Mouse (Mus musculus) c-Kit-positive CD71-negative TER-119-negative erythroid progenitor cells, embryonic 14.5 days (primary cell): ENCODE results near the gene Fam126b.
"Not testable (repeated sequence)": the region's sequence is repeated elsewhere in the genome, so short reads cannot be mapped to it uniquely, and the experiment has no call there.

ENCODE experiments used
- DNase-seq: peaks from one replicate; pipeline ENCODE4 v3.0.0-alpha.2; 2013; ENCODE audit warnings: low read depth

The Fam126b gene

DNA sequence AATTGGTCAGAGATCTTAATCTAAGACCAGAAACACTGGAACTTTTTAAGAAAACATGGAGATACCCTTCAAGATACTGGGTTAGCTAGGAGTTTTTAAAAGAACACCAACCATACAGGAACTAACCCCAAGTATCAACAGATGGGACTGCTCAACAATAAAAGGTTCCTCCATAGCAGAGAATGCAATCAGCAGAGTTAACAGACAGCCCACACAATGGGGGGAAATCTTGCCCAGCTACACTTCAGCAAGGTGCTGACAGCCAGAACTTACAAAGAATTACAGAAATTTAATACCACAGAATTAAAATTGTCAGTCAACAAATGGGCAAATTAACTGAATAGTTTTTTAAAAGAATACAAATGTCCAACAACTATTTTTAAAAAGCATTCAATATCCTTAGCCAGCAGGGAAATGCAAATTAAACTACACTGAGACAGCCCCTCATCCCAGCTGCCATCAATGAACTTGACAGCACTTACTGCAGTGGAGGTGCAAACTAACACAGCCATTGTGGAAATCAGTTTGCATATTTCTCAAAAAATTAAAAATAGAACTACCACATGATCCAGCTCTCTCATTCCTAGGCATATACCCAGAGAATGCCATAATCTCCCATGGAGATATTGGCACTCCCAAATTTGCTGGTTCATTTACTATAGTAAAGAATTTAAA, 17.5 kb downstream of the Fam126b start:
- no peak for DNase-seq

DNA sequence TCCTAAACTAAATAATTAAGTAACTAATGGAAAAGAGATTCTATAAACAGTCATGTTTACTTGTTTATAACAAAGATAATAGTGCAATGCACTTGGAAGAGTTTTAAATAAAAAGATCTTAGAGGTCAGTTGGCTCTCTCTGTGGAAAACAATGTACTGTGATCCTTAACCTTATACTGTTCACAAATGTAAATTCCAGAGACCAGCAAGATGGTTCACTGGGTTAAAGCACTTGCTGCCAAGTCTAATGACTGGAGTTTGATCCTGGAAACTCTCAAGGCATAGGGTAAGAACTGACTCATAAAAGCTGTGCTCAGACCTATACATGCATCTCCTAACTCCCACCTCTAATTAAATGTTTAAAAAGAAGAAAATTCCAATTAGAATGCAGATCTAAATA, 19.5 kb downstream of the Fam126b start:
- no peak for DNase-seq

- DNase-seq = no peak
These were observed 21.1 kb downstream of the Fam126b start for GRCm38 (mm10) chr1:58564981-58565380.

DNA sequence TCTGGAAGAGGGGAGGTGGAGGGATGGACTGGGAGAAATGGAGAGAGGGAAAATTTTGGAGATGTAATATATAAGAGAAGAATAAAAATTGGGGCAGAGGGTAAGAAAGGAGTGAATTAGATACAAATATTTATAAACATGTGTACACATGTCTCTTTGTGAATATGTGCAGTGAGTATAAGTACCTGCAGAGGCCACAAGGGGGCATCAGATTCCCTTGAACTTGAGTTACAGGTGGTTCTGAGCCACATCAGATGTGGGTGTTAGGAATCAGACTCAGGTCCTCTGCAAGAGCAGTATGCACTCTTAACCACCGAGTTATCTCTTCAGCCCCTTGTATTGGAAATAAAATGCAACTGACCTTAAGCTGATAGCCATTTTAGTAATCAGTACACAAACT, 23.7 kb downstream of the Fam126b start:
- peak; percentile 33 for DNase-seq

- not testable (repeated sequence) for DNase-seq
These were observed 25.8 kb downstream of the Fam126b start for GRCm38 (mm10) chr1:58560370-58560769.

DNA sequence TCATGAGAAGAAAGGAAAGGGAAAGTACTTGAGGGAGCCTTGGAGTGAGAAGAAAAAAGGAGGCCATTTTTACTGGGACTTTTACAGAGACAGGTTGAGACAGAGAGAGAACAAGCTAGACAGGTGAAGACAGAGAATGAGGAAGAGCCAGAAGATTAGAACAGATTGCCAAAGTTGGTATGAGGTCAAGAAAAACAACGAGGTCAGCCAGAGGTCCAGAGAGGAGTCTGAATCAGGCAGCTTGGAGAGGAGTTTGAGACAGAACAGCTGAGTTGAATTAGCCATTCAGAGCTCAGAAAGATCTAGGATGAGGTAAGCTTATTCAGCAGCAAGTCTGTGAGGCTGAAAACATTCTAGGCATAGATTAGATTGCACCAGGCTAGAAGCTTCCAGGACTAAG, 44.7 kb downstream of the Fam126b start:
- no peak for DNase-seq

DNA sequence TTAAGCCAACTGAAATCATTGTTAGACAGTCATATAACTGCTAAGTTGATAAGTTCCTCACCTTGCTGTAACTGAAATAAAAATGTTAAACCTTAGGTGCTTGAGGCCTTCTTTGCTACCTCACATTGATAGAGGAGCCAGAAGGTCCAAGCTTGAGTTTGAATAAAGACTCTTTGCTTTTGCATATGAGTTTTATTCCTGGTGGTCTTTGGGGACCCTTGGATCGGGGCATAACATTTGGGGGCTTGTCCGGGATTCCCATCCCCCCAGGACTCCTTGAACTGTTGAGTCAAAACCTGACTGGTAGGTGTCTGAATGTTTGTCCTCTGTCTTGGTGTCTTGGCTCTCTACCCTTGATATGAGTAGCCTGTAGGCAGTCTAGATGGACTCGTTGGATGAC, 78.9 kb downstream of the Fam126b start:
- no peak for DNase-seq

- DNase-seq = peak; percentile 78
These were observed 81.4 kb downstream of the Fam126b start, which contains the start of gene Orc2 for GRCm38 (mm10) chr1:58504577-58505254. Gene Orc2 (minus strand): TSS chr1:58505109.

GRCm38 (mm10) chr1:58503793-58504370, 82.2 kb downstream of the Fam126b start:
- DNase-seq = no peak

- no peak for DNase-seq
These were observed 83.0 kb downstream of the Fam126b start for GRCm38 (mm10) chr1:58503134-58503533.

DNA sequence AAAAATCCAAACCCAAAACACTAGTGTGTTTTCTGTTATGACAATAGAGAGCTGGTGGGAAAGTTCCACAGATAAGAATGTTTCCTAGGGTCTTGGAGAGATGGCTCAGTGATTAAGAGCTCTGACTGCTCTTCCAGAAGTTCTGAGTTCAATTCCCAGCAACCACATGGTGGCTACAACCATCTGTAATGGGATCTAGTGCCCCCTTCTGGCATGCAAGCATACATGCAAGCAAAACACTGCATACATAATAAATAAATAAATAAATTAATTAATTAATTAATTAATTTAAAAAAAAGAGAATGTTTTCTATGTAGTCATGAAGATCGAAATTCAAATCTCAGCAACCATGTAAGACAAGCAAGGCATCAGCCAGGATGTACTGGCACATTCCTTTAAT, 87.4 kb downstream of the Fam126b start:
- DNase-seq = no peak

- DNase-seq = no peak
These were observed 88.4 kb downstream of the Fam126b start for GRCm38 (mm10) chr1:58497678-58498077.

DNA sequence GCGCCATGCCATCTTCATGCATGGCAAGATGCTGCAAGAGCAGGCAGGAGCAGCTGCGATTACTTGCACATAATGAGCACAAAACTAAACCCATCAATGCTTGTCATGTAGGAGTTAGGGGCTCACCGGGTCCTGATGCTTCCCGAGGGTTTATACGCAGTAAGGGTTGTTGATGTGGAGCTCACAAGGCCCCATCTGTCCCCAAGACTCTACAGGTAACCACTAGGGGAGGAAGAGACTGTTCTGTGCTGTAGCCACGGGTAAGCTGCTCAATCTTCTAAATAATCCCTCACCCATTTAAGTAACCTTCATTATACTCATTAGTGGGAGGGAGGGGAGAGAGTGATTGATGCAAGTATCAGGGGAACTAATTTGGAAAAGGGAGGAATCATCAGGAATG, 90.5 kb downstream of the Fam126b start:
- DNase-seq = no peak

- no peak for DNase-seq
These were observed 103.5 kb downstream of the Fam126b start for GRCm38 (mm10) chr1:58482647-58483046.

DNA sequence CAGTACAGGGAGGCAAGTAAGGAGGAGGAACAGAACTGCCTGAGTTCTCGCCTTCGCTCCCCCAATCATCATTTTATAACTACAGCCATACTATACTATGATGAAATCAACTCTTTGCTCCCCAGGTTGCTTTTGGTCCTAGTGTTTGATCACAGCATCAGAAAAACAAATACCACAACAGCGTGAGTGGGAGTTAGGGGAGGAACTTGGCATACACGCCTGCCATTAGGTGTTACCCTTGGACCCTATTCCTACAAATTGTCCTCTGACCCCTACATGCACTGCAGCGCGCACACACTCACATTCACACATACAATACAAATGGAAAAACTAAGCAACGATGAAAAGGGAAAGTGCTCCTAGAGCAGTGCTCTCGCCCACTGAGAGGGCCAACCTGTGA, 110.5 kb downstream of the Fam126b start:
- DNase-seq = no peak
